Comparison of ENCODE assay signal across 26 mouse cellular contexts in the genomic region with DNA sequence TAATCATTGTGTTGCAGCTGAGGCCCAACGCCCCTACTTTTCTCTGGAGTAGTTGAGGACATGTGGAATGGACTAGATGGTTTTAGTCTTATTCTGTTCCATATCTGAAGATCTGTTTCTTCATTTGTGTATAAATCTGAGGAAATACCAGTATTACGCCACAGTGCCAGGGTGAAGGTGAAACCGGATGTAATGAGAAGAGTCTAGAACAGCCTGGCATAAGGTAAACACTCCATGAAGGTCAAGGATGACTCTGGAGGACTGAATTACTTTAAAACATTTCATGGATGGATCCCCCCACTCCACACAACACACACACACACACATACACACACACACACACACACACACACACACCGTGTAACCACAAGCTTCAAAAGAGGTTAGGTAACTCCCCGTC. TPM values are rescaled to one million over a fixed set of nuclear protein-coding genes. Genes with fewer than 3 reads are reported as not detected.
DNase-seq lines count a peak whose midpoint lies in the region; ATAC-seq and TF ChIP-seq lines count a peak whose summit lies in the region.
"Had no signal": no experiment of that assay in that cellular context is flagged by ENCODE, and none has a peak within 500 bp of the region (broad histone marks: within the 10 kb centered on the region; RNA-seq: fewer than 3 reads in every experiment).

No protein-coding gene starts in this region.

- no peaks in the 10 kb centered on the region for H3K36me3 ChIP-seq in lung, postnatal 0 days (ENCODE audit: insufficient read depth, low read length)
- no peaks in the 10 kb centered on the region for H3K36me3 ChIP-seq in midbrain, embryonic 16.5 days (ENCODE audit: control insufficient read depth, insufficient read depth, low read length)
- H3K36me3 ChIP-seq: embryonic facial prominence, embryonic 12.5 days; heart, embryonic 15.5 days; stomach, embryonic 15.5 days had no signal

- no peak for TF ChIP-seq CTCF in lung, postnatal 0 days (IDR thresholded peaks at IDR 0.05)
- no peak for TF ChIP-seq CTCF in lung, adult 2 months (IDR thresholded peaks at IDR 0.05; ENCODE audit: insufficient read depth, low read length)

- TF ChIP-seq POLR2A in lung, adult 2 months (IDR thresholded peaks at IDR 0.05; ENCODE audit: borderline replicate concordance, extremely low read depth, low read depth, low read length) = no peak

- no peak overlapping the region for H3K27ac ChIP-seq in lung, postnatal 0 days (ENCODE audit: low read length)
- H3K27ac ChIP-seq in midbrain, embryonic 16.5 days (ENCODE audit: low read length) = no peak overlapping the region

- no peak overlapping the region for H3K9ac ChIP-seq in lung, postnatal 0 days (replicated peaks; ENCODE audit: low read depth)
- H3K9ac ChIP-seq in midbrain, embryonic 16.5 days (ENCODE audit: low read depth, low read length) = no peak overlapping the region
- H3K9ac ChIP-seq: embryonic facial prominence, embryonic 12.5 days; stomach, embryonic 15.5 days had no signal

- peak; percentile 48; the same call in 1 of the 2 replicates for TF ChIP-seq EP300 in lung, postnatal 0 days (IDR thresholded peaks at IDR 0.05)

- H3K9me3 ChIP-seq in lung, postnatal 0 days (ENCODE audit: low read length) = no peaks in the 10 kb centered on the region
- H3K9me3 ChIP-seq in midbrain, embryonic 16.5 days (replicated peaks; ENCODE audit: control insufficient read depth, low read length, poor library complexity, severe bottlenecking) = no peaks in the 10 kb centered on the region
- H3K9me3 ChIP-seq: embryonic facial prominence, embryonic 12.5 days; heart, embryonic 15.5 days; stomach, embryonic 15.5 days had no signal

- peak; percentile 6 for DNase-seq in adrenal gland, postnatal 14 days
- no peak for DNase-seq in adrenal gland, postnatal 25 days
- DNase-seq in lung, postnatal 0 days (ENCODE audit: low spot score) = peak; percentile 36
- DNase-seq in lung, adult 2 months = no peak
- DNase-seq in adipocyte (ENCODE audit: low spot score) = peak; percentile 26
- no peak for DNase-seq in kidney, adult 18-20 months
- DNase-seq in ovary, postnatal 14 days (ENCODE audit: low spot score) = no peak
- DNase-seq: cerebellum, adult 9-10 months; heart, adult 11 months; heart, postnatal 4 days; kidney, adult 2 months; kidney, postnatal 10 days; layer of hippocampus, postnatal 36 days; liver; right cerebral cortex, postnatal 25 days; thymus, adult 18-20 months; thymus, postnatal 4 days had no signal

- no peak overlapping the region for H3K4me3 ChIP-seq in lung, postnatal 0 days (ENCODE audit: low read depth, low read length)
- H3K4me3 ChIP-seq in lung, adult 2 months (replicated peaks; ENCODE audit: extremely low read depth, low read depth, low read length) = no peak overlapping the region
- no peak overlapping the region for H3K4me3 ChIP-seq in midbrain, embryonic 16.5 days (ENCODE audit: low read depth, low read length)
- H3K4me3 ChIP-seq: erythroblast, embryonic 14.5 days had no signal

- no peak overlapping the region for H3K4me2 ChIP-seq in lung, postnatal 0 days (replicated peaks; ENCODE audit: low read depth, low read length)
- no peak overlapping the region for H3K4me2 ChIP-seq in midbrain, embryonic 16.5 days (ENCODE audit: low read length)

- no peaks in the 10 kb centered on the region for H3K4me1 ChIP-seq in lung, postnatal 0 days (ENCODE audit: insufficient read depth, low read depth, low read length)
- no peaks in the 10 kb centered on the region for H3K4me1 ChIP-seq in lung, adult 2 months (ENCODE audit: control insufficient read depth, insufficient read depth, low read length)
- H3K4me1 ChIP-seq in midbrain, embryonic 16.5 days (ENCODE audit: control insufficient read depth, insufficient read depth, low read length) = peaks cover 12% of the 10 kb centered on the region

- WGBS in lung, postnatal 0 days = 58% methylated on average over 5 of the region's 5 CpGs
- WGBS in lung, adult 2 months = 41% methylated on average over 5 of the region's 5 CpGs
- 78% methylated on average over 5 of the region's 5 CpGs for WGBS in midbrain, embryonic 16.5 days

- ATAC-seq in lung, postnatal 0 days = peak; percentile 60
- peak; percentile 34; the same call in 1 of the 2 replicates for ATAC-seq in midbrain, embryonic 16.5 days
- ATAC-seq: activated CD4-positive, CD25-positive, alpha-beta regulatory T cell, adult 4 months; CD4-positive, CD25-positive, alpha-beta regulatory T cell, adult 4 months had no signal

- H3K27me3 ChIP-seq in lung, postnatal 0 days (replicated peaks; ENCODE audit: insufficient read depth, low read length) = no peaks in the 10 kb centered on the region
- H3K27me3 ChIP-seq in midbrain, embryonic 16.5 days (ENCODE audit: control insufficient read depth, insufficient read depth, low read depth, low read length) = no peaks in the 10 kb centered on the region
- H3K27me3 ChIP-seq: embryonic facial prominence, embryonic 12.5 days; heart, embryonic 15.5 days; stomach, embryonic 15.5 days had no signal

RNA-seq across cellular contexts. Expression of gene Lix1, which starts 45.3 kb away (rescaled TPM):
- 6.9 and 9.6 TPM in 2 replicates for total RNA-seq in adrenal gland, postnatal 14 days (2021)
- 7.3 and 9.0 TPM in 2 replicates for total RNA-seq in adrenal gland, postnatal 25 days (2021)
- 1.2 and 1.6 TPM in 2 replicates for polyA plus RNA-seq in lung, postnatal 0 days (2015; fragmentation: Nextera tagmentation; extraction: Ambion mirVana)
- polyA plus RNA-seq in lung, adult 2 months (2012; rRNA removed) = 0.34 and 0.38 TPM in 2 replicates
- 9.6 and 10.2 TPM in 2 replicates for polyA plus RNA-seq in midbrain, embryonic 16.5 days (2015; fragmentation: Nextera tagmentation; extraction: Ambion mirVana)
- total RNA-seq: megakaryocyte progenitor cell, adult 5-6 weeks; neutrophil, adult 5-6 weeks had no signal
- polyA plus RNA-seq: activated CD4-positive, CD25-positive, alpha-beta regulatory T cell, adult 4 months; erythroblast, embryonic 14.5 days had no signal

Comparison
In these comparisons a context has a peak if more than half of its experiments do, and no peak if none do; other contexts are left out.
1. DNase-seq: peak in adrenal gland, postnatal 14 days (single experiment), lung, postnatal 0 days (single experiment) and adipocyte (single experiment); none in adrenal gland, postnatal 25 days (single experiment), lung, adult 2 months (single experiment), kidney, adult 18-20 months (single experiment) and ovary, postnatal 14 days (single experiment).